Mouse (Mus musculus) lung, postnatal 0 days (tissue): Measurements from ENCODE around the gene Nudcd3. TPM values are rescaled to one million over a fixed set of nuclear protein-coding genes. Genes with fewer than 3 reads are reported as not detected.

Experiments used
- ATAC-seq: fragments of 200-750 bp; cut with Nextera tagmentation; 2 replicates; pipeline ENCODE4 v1.8.0; 2017; ENCODE audit warnings: moderate library complexity
- DNase-seq: peaks from one replicate; pipeline ENCODE4 v3.0.0-alpha.2; 2016; ENCODE audit warnings: low spot score
- H3K27ac ChIP-seq: fragments of 300-500 bp; sonication (generic); 2 replicates; pipeline ENCODE4 v1.5.1; 2014; ENCODE audit warnings: antibody characterized with exemption, mild to moderate bottlenecking, low read length, mixed read lengths
- H3K27me3 ChIP-seq: fragments of 300-500 bp; sonication (generic); replicated peaks from 2 replicates; pipeline ENCODE4 v1.6.1; 2014; ENCODE audit warnings: low read length, mixed read lengths; ENCODE audit not compliant: insufficient read depth
- H3K36me3 ChIP-seq: fragments of 300-500 bp; sonication (generic); 2 replicates; pipeline ENCODE4 v1.6.1; 2014; ENCODE audit warnings: low read length, mixed read lengths; ENCODE audit not compliant: insufficient read depth
- H3K4me1 ChIP-seq: fragments of 300-500 bp; sonication (generic); 2 replicates; pipeline ENCODE4 v1.6.1; 2014; ENCODE audit warnings: antibody characterized with exemption, low read depth, low read length, mixed read lengths; ENCODE audit not compliant: insufficient read depth
- H3K4me2 ChIP-seq: fragments of 300-500 bp; sonication (generic); replicated peaks from 2 replicates; pipeline ENCODE4 v1.6.1; 2014; ENCODE audit warnings: low read depth, mild to moderate bottlenecking, low read length, moderate library complexity, mixed read lengths
- H3K4me3 ChIP-seq: fragments of 300-500 bp; sonication (generic); 2 replicates; pipeline ENCODE4 v1.5.1; 2014; ENCODE audit warnings: low read depth, low read length
- H3K9ac ChIP-seq: fragments of 300-500 bp; sonication (generic); replicated peaks from 2 replicates; pipeline ENCODE4 v1.6.1; 2014; ENCODE audit warnings: low read depth, mild to moderate bottlenecking
- H3K9me3 ChIP-seq: fragments of 300-500 bp; sonication (generic); 2 replicates; pipeline ENCODE4 v1.6.1; 2016; ENCODE audit warnings: low read length, mixed read lengths
- CTCF ChIP-seq: IDR thresholded peaks from 2 replicates; pipeline ENCODE4 v1.5.1; 2016; ENCODE audit warnings: antibody characterized with exemption, mild to moderate bottlenecking
- EP300 ChIP-seq: IDR thresholded peaks from 2 replicates; pipeline ENCODE4 v1.6.1; 2016; ENCODE audit warnings: antibody characterized with exemption, mild to moderate bottlenecking, control low read depth
- WGBS: fragments of 180-500 bp; shearing (Covaris S2); extraction: QIAGEN DNeasy Blood & Tissue Kit; methylation state at CpG from one replicate; pipeline ENCODE4 v1.1.7; 2014; 5-methylcytosine and 5-hydroxymethylcytosine counted together
- polyA plus RNA-seq: library from polyadenylated mRNA; unstranded; fragments of >200 nt; fragmentation: Nextera tagmentation; extraction: Ambion mirVana; gene quantifications from 2 replicates; pipeline ENCODE4 v1.2.1, GENCODE M21; 2015

The Nudcd3 gene
- polyA plus RNA-seq, 1 experiment from 2014 or later, result 26.8 TPM

- ATAC-seq, result no peak
- 75% methylated on average over 5 of the region's 5 CpGs for WGBS
Measured at GRCm38 (mm10) chr11:6156651-6157050, 43.6 kb downstream of the Nudcd3 start.

GRCm38 (mm10) chr11:6154211-6154701, 46.0 kb downstream of the Nudcd3 start:
- TF ChIP-seq CTCF, result no peak
- TF ChIP-seq EP300, result no peak

More at GRCm38 (mm10) chr11:6156651-6157050, 43.6 kb downstream of the Nudcd3 start:
- H3K36me3 ChIP-seq, result no peaks in the 10 kb centered on the region
- H3K27me3 ChIP-seq, result no peaks in the 10 kb centered on the region
- TF ChIP-seq EP300 (no peak), CTCF (no peak)
- H3K4me2 ChIP-seq, result no peak overlapping the region
- no peak overlapping the region for H3K9ac ChIP-seq
- no peaks in the 10 kb centered on the region; the same call in 1 of the 2 replicates for H3K4me1 ChIP-seq
- no peak for DNase-seq
- no peaks in the 10 kb centered on the region for H3K9me3 ChIP-seq
- H3K4me3 ChIP-seq, result no peak overlapping the region
- H3K27ac ChIP-seq, result no peak overlapping the region

DNA sequence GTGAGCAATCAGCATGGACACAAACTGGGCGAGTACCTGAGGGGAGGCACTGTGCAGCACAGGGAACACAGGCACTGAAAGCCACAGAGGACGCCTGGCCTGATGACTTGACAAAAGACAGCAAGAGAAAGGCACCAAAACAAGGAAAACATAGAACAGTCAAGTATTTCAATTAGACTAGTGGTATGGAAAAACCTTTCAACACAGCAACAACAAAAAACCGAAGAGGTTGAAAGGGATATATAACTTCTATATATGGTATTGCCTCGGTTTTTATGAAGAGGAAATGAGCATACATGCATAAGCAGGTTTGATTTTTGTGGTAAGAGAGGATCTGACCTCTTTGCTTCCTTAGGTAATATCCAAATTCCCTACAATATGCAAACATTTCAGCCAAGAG, 47.4 kb downstream of the Nudcd3 start:
- H3K9me3 ChIP-seq, result no peaks in the 10 kb centered on the region
- no peak overlapping the region for H3K4me2 ChIP-seq
- DNase-seq (no peak), ATAC-seq (no peak)
- H3K4me1 ChIP-seq, result no peaks in the 10 kb centered on the region
- H3K9ac ChIP-seq, result no peak overlapping the region
- H3K4me3 ChIP-seq, result no peak overlapping the region
- TF ChIP-seq EP300 (no peak), CTCF (no peak)
- no peaks in the 10 kb centered on the region for H3K27me3 ChIP-seq
- 83% methylated on average over 4 of the region's 4 CpGs for WGBS
- H3K27ac ChIP-seq, result no peak overlapping the region
- H3K36me3 ChIP-seq, result peaks cover 9% of the 10 kb centered on the region; the same call in 1 of the 2 replicates

More at GRCm38 (mm10) chr11:6154211-6154701, 46.0 kb downstream of the Nudcd3 start:
- H3K4me1 ChIP-seq, result no peaks in the 10 kb centered on the region
- H3K27ac ChIP-seq, result no peak overlapping the region
- no peak overlapping the region for H3K9ac ChIP-seq
- no peak for DNase-seq
- no peak overlapping the region for H3K4me3 ChIP-seq
- 0 out of 2 replicates have a peak, but pooled peaks cover 2% of the 10 kb centered on the region for H3K36me3 ChIP-seq
- H3K9me3 ChIP-seq, result no peaks in the 10 kb centered on the region
- WGBS, result 56% methylated on average over 3 of the region's 3 CpGs
- no peaks in the 10 kb centered on the region for H3K27me3 ChIP-seq
- no peak overlapping the region for H3K4me2 ChIP-seq
- no peak for ATAC-seq

- ATAC-seq (no peak), DNase-seq (no peak)
- Histone ChIP-seq H3K36me3 (no peaks in the 10 kb centered on the region), H3K4me3 (no peak overlapping the region), H3K27me3 (no peaks in the 10 kb centered on the region), H3K9me3 (no peaks in the 10 kb centered on the region), H3K27ac (no peak overlapping the region), H3K4me1 (no peaks in the 10 kb centered on the region), H3K9ac (no peak overlapping the region), H3K4me2 (no peak overlapping the region)
- TF ChIP-seq CTCF (no peak), EP300 (no peak)
- 82% methylated on average over 6 of the region's 7 CpGs for WGBS
Measured at GRCm38 (mm10) chr11:6138233-6138950, 61.8 kb downstream of the Nudcd3 start.

- 94% methylated on average over 4 of the region's 4 CpGs for WGBS
- Histone ChIP-seq H3K4me2 (no peak overlapping the region), H3K36me3 (no peaks in the 10 kb centered on the region), H3K4me3 (no peak overlapping the region), H3K9me3 (no peaks in the 10 kb centered on the region), H3K9ac (no peak overlapping the region), H3K27ac (no peak overlapping the region), H3K27me3 (no peaks in the 10 kb centered on the region), H3K4me1 (no peaks in the 10 kb centered on the region)
- DNase-seq, result no peak
- TF ChIP-seq EP300, result no peak
- no peak for ATAC-seq
Measured at GRCm38 (mm10) chr11:6132886-6133285, 67.3 kb downstream of the Nudcd3 start.

- Histone ChIP-seq H3K4me1 (no peaks in the 10 kb centered on the region), H3K27me3 (no peaks in the 10 kb centered on the region), H3K36me3 (no peaks in the 10 kb centered on the region), H3K9ac (no peak overlapping the region), H3K27ac (no peak overlapping the region), H3K4me3 (no peak overlapping the region), H3K9me3 (no peaks in the 10 kb centered on the region), H3K4me2 (no peak overlapping the region)
- 60% methylated on average over 1 of the region's 1 CpGs for WGBS
- no peak for ATAC-seq
- DNase-seq, result peak; percentile 4
- TF ChIP-seq CTCF, result no peak
- no peak for TF ChIP-seq EP300
Measured at GRCm38 (mm10) chr11:6130578-6130977, 69.6 kb downstream of the Nudcd3 start.
